Mouse (Mus musculus): ENCODE measurements at regions not wholly inside any gene's neighbourhood (a gene's known extent, or its start where the extent isn't known, plus 50 kb on each side); places are given as distances from the start of the nearest gene placed in this dataset.
A peak's percentile ranks its signal among the peaks of the same experiment; 100 is the strongest.

- DNase-seq, result no peak
These were observed 224.2 kb upstream of the Serp2 start for GRCm38 (mm10) chr14:76780572-76781523.

- no peak for DNase-seq
These were observed 222.1 kb upstream of the Serp2 start for GRCm38 (mm10) chr14:76778541-76779399.

GRCm38 (mm10) chr14:76775387-76775924 is 218.8 kb upstream of the Serp2 start:
- DNase-seq, result no peak

GRCm38 (mm10) chr14:76772781-76773438 is 216.2 kb upstream of the Serp2 start:
- peak; percentile 14 for DNase-seq

GRCm38 (mm10) chr14:76770106-76770505 is 213.4 kb upstream of the Serp2 start:
- no peak for DNase-seq

GRCm38 (mm10) chr14:76767301-76767700 is 210.6 kb upstream of the Serp2 start:
- DNase-seq, result no peak

- no peak for DNase-seq
These were observed 209.6 kb upstream of the Serp2 start for GRCm38 (mm10) chr14:76766186-76766713.

GRCm38 (mm10) chr14:76765094-76765504 is 208.4 kb upstream of the Serp2 start:
- no peak for DNase-seq

- DNase-seq, result no peak
These were observed 207.7 kb upstream of the Serp2 start for GRCm38 (mm10) chr14:76764390-76764796.

GRCm38 (mm10) chr14:76763539-76763938 is 206.8 kb upstream of the Serp2 start:
- no peak for DNase-seq

- no peak for DNase-seq
These were observed 206.1 kb upstream of the Serp2 start for GRCm38 (mm10) chr14:76762777-76763176.

- no peak for DNase-seq
These were observed 205.0 kb upstream of the Serp2 start for GRCm38 (mm10) chr14:76761691-76762090.

GRCm38 (mm10) chr14:76761274-76761673 is 204.6 kb upstream of the Serp2 start:
- DNase-seq, result no peak

GRCm38 (mm10) chr14:76760509-76761023 is 203.9 kb upstream of the Serp2 start:
- DNase-seq, result no peak

- DNase-seq, result no peak
These were observed 202.7 kb upstream of the Serp2 start for GRCm38 (mm10) chr14:76759377-76759776.

- no peak for DNase-seq
These were observed 201.9 kb upstream of the Serp2 start for GRCm38 (mm10) chr14:76758589-76758988.

- no peak for DNase-seq
These were observed 199.1 kb upstream of the Serp2 start for GRCm38 (mm10) chr14:76755591-76756376.

- DNase-seq, result no peak
These were observed 197.0 kb upstream of the Serp2 start for GRCm38 (mm10) chr14:76753734-76754133.

GRCm38 (mm10) chr14:76749178-76749577 is 192.5 kb upstream of the Serp2 start:
- DNase-seq, result peak; percentile 92

GRCm38 (mm10) chr14:76748711-76749110 is 192.0 kb upstream of the Serp2 start:
- DNase-seq, result no peak

- DNase-seq, result no peak
These were observed 191.1 kb upstream of the Serp2 start for GRCm38 (mm10) chr14:76747814-76748213.

Data from cerebellum, adult 9-11 months (tissue).